Mouse (Mus musculus) forebrain, embryonic 11.5 days (tissue): ENCODE measurements around the gene Lep. TPM values are rescaled to one million over a fixed set of nuclear protein-coding genes. Genes with fewer than 3 reads are reported as not detected.
A peak's percentile ranks its signal among the peaks of the same experiment; 100 is the strongest.

Experiments used
- ATAC-seq: fragments of 200-750 bp; cut with Nextera tagmentation; replicated peaks from 2 replicates; pipeline ENCODE4 v1.8.0; 2017; ENCODE audit warnings: moderate TSS enrichment; ENCODE audit not compliant: low FRiP score
- DNase-seq: peaks from one replicate; pipeline ENCODE4 v3.0.0-alpha.2; 2017; ENCODE audit warnings: low spot score
- H3K27ac ChIP-seq: fragments of 300-500 bp; sonication (generic); 2 replicates; pipeline ENCODE4 v1.5.1; 2014; ENCODE audit warnings: low read depth, low read length
- H3K27me3 ChIP-seq: fragments of 300-500 bp; sonication (generic); 2 replicates; pipeline ENCODE4 v1.6.1; 2014; ENCODE audit warnings: mild to moderate bottlenecking, low read length, mixed read lengths; ENCODE audit not compliant: control insufficient read depth, insufficient read depth
- H3K36me3 ChIP-seq: fragments of 300-500 bp; sonication (generic); 2 replicates; pipeline ENCODE4 v1.6.1; 2014; ENCODE audit warnings: mild to moderate bottlenecking, low read length, moderate library complexity, mixed read lengths; ENCODE audit not compliant: control insufficient read depth, insufficient read depth
- H3K4me1 ChIP-seq: fragments of 300-500 bp; sonication (generic); replicated peaks from 2 replicates; pipeline ENCODE4 v1.6.1; 2014; ENCODE audit warnings: low read length, mixed read lengths; ENCODE audit not compliant: control insufficient read depth, insufficient read depth
- H3K4me2 ChIP-seq: fragments of 300-500 bp; sonication (generic); 2 replicates; pipeline ENCODE4 v1.6.1; 2014; ENCODE audit warnings: low read depth, mild to moderate bottlenecking, low read length, moderate library complexity, mixed read lengths; ENCODE audit not compliant: severe bottlenecking
- H3K4me3 ChIP-seq: fragments of 300-500 bp; sonication (generic); 2 replicates; pipeline ENCODE4 v1.5.1; 2014; ENCODE audit warnings: low read depth, low read length
- H3K9ac ChIP-seq: fragments of 300-500 bp; sonication (generic); 2 replicates; pipeline ENCODE4 v1.6.1; 2014; ENCODE audit warnings: low read length
- H3K9me3 ChIP-seq: fragments of 300-500 bp; sonication (generic); 2 replicates; pipeline ENCODE4 v1.6.1; 2016; ENCODE audit warnings: low read length, mixed read lengths; ENCODE audit not compliant: control insufficient read depth
- WGBS: fragments of 180-500 bp; shearing (Covaris S2); extraction: QIAGEN DNeasy Blood & Tissue Kit; methylation state at CpG from one replicate; pipeline ENCODE4 v1.1.7; 2014; 5-methylcytosine and 5-hydroxymethylcytosine counted together
- microRNA-seq: library from miRNA; unstranded; fragments of <30 nt; microRNA quantifications from one replicate; pipeline ENCODE4, GENCODE M21; 2016; ENCODE audit not compliant: insufficient number of aligned reads
- polyA plus RNA-seq: library from polyadenylated mRNA; unstranded; fragments of >200 nt; fragmentation: Nextera tagmentation; extraction: Ambion mirVana; gene quantifications from 2 replicates; pipeline ENCODE4 v1.2.1, GENCODE M21; 2014

Gene Lep
- polyA plus RNA-seq, 1 experiment from 2014 or later, result not detected

GRCm38 (mm10) chr6:29115756-29116155, 55.7 kb downstream of the Lep start:
- Histone ChIP-seq H3K27ac (no peak overlapping the region), H3K4me3 (no peak overlapping the region), H3K9ac (no peak overlapping the region), H3K27me3 (no peaks in the 10 kb centered on the region), H3K36me3 (no peaks in the 10 kb centered on the region), H3K4me2 (no peak overlapping the region), H3K9me3 (no peaks in the 10 kb centered on the region; the same call in 1 of the 2 replicates), H3K4me1 (no peaks in the 10 kb centered on the region)
- no peak for DNase-seq
- 71% methylated on average over 7 of the region's 7 CpGs for WGBS
- ATAC-seq, result no peak

DNA sequence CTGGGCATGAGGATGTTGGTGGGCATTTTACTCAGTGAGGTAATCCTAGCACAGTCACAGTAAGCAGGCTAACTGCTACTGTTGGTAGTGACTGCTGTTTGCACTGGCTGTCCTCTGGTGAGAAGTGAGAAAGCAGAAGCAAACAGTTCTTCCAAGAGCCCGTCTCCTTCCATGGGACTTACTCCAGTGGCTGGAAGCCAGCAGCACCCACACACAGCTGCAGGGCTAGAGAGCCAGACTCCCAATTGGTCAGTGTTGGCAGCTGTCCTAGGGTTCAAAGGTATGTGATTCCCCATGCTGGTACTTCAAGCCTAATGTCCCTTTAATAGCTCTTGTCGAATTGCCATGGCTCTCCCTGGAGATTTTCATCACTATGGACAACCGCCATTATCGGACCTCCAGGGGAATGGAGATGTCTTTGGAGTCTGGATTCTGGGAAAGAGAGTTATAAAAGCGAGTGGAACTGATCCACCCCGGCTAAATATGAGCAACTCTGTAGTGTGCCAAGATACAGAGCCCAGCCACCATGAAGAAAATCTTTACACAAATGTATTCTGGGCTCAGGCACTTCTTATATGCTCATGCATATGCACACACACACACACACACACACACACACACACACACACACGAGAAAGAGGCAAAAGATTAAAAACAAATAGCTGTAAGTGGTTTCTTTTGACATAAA, 57.5 kb downstream of the Lep start:
- 81% methylated on average over 7 of the region's 7 CpGs for WGBS
- no peaks in the 10 kb centered on the region for H3K9me3 ChIP-seq
- H3K27ac ChIP-seq, result no peak overlapping the region
- DNase-seq (no peak), ATAC-seq (no peak)
- H3K9ac ChIP-seq, result no peak overlapping the region
- no peak overlapping the region for H3K4me2 ChIP-seq
- H3K4me3 ChIP-seq, result no peak overlapping the region
- H3K36me3 ChIP-seq, result no peaks in the 10 kb centered on the region
- H3K4me1 ChIP-seq, result no peaks in the 10 kb centered on the region
- no peaks in the 10 kb centered on the region for H3K27me3 ChIP-seq

- DNase-seq (no peak), ATAC-seq (no peak)
- H3K4me3 ChIP-seq, result no peak overlapping the region
- H3K9ac ChIP-seq, result no peak overlapping the region
- H3K4me1 ChIP-seq, result no peaks in the 10 kb centered on the region
- no peaks in the 10 kb centered on the region for H3K27me3 ChIP-seq
- H3K4me2 ChIP-seq, result no peak overlapping the region
- H3K27ac ChIP-seq, result no peak overlapping the region
- no peaks in the 10 kb centered on the region for H3K36me3 ChIP-seq
- no peaks in the 10 kb centered on the region for H3K9me3 ChIP-seq
Observed at GRCm38 (mm10) chr6:29118231-29118630, 58.2 kb downstream of the Lep start.

- Histone ChIP-seq H3K9ac (no peak overlapping the region), H3K27me3 (no peaks in the 10 kb centered on the region), H3K9me3 (no peaks in the 10 kb centered on the region), H3K27ac (no peak overlapping the region), H3K36me3 (no peaks in the 10 kb centered on the region; the same call in 1 of the 2 replicates), H3K4me1 (no peaks in the 10 kb centered on the region), H3K4me2 (no peak overlapping the region), H3K4me3 (no peak overlapping the region)
- ATAC-seq (no peak), DNase-seq (no peak)
- WGBS, result 80% methylated on average over 4 of the region's 4 CpGs
Observed at GRCm38 (mm10) chr6:29118963-29119362, 58.9 kb downstream of the Lep start.

GRCm38 (mm10) chr6:29119990-29120389, 60.0 kb downstream of the Lep start:
- no peak for ATAC-seq
- H3K9ac ChIP-seq, result no peak overlapping the region
- 90% methylated on average over 13 of the region's 13 CpGs for WGBS

More at GRCm38 (mm10) chr6:29119990-29120389, 60.0 kb downstream of the Lep start:
- Histone ChIP-seq H3K27me3 (no peaks in the 10 kb centered on the region), H3K4me3 (no peak overlapping the region), H3K9me3 (no peaks in the 10 kb centered on the region), H3K4me2 (no peak overlapping the region), H3K4me1 (no peaks in the 10 kb centered on the region), H3K27ac (no peak overlapping the region), H3K36me3 (no peaks in the 10 kb centered on the region; the same call in 1 of the 2 replicates)
- no peak for DNase-seq

Small RNA genes lying within 50 kb of the gene (microRNA-seq; reads per million reads assigned to microRNA genes)
- gene Mir129-1, result 10.9 reads per million, percentile 5 among the genes with 10 or more reads in this experiment

Other genes starting within 250 kb of the Lep start
- 3.6 and 3.7 TPM in 2 replicates for gene Lrrc4, start 228.5 kb upstream of the Lep start, polyA plus RNA-seq
- gene Rbm28, start 104.8 kb downstream of the Lep start, polyA plus RNA-seq, result 73.3 and 74.8 TPM in 2 replicates
- gene Prrt4, start 119.4 kb downstream of the Lep start, polyA plus RNA-seq, result 0.67 and 0.95 TPM in 2 replicates
- gene Impdh1, start 156.1 kb downstream of the Lep start, polyA plus RNA-seq, result 38.3 and 40.0 TPM in 2 replicates
- gene Hilpda, start 212.3 kb downstream of the Lep start, polyA plus RNA-seq, result 27.3 and 29.2 TPM in 2 replicates
- 0.52 and 0.76 TPM in 2 replicates for gene Fam71f2, start 219.4 kb downstream of the Lep start, polyA plus RNA-seq